Mouse (Mus musculus) small intestine, adult 2 months (tissue): ENCODE data around the gene Cd248.

Source experiments
- CTCF ChIP-seq: fragments of 200-500 bp; IDR thresholded peaks from 2 replicates; pipeline ENCODE4 v1.5.1; 2012; ENCODE audit warnings: low read depth, mild to moderate bottlenecking, control low read depth, inconsistent platforms, low read length, moderate library complexity, mixed read lengths; ENCODE audit not compliant: insufficient replicate concordance, insufficient read length; ENCODE audit errors: extremely low read depth
- POLR2A ChIP-seq: fragments of 200-500 bp; IDR thresholded peaks from 2 replicates; pipeline ENCODE4 v1.6.1; 2012; ENCODE audit warnings: low read depth, mild to moderate bottlenecking, control low read depth, inconsistent platforms, low read length, moderate library complexity

- no peak for TF ChIP-seq POLR2A
- TF ChIP-seq CTCF = no peak
These were observed 24.2 kb downstream of the Cd248 start for GRCm38 (mm10) chr19:5092083-5092482.
